Mouse (Mus musculus): ENCODE data around the gene Slit3.

The Slit3 gene

DNA sequence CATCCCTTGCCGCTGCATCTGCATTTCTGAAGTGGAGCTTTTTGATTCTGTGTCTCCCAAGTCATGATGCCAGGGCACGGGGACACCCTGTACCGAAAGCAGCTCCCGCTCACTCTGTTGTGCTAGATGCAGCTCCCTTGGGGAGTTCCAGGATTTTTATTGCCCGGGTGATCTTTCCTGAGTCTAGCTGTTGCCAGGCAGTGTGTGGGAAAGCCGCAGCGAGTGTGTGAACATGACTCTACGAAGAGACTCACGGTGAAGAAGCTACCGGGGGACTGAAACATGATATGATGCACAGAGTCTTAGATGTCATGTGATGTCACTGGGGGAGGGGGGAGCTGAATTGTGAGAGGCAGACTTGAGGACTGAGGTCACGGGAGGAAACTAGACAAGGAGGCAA, 518.4 kb downstream of the Slit3 start:
- no peak for DNase-seq

DNA sequence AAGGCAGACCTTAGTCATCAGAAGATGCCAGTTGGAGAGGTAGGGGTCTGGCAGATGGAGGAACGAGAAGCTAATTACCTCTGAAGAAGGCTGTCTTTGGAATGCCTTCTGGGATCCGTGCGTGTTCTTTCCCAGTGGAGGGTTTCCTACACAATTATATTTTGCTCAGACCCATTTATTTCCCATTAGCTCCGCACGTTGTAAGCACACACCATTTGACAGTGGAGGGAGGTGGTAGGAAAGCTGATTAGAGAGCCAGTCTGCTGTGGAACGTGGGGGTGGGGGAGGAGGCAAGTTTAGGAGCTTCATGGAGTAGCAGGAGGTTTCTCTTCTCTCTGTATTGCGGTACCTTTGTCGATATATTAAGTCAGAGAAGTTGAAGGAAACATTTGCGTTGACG, 530.3 kb downstream of the Slit3 start:
- DNase-seq: no peak

DNA sequence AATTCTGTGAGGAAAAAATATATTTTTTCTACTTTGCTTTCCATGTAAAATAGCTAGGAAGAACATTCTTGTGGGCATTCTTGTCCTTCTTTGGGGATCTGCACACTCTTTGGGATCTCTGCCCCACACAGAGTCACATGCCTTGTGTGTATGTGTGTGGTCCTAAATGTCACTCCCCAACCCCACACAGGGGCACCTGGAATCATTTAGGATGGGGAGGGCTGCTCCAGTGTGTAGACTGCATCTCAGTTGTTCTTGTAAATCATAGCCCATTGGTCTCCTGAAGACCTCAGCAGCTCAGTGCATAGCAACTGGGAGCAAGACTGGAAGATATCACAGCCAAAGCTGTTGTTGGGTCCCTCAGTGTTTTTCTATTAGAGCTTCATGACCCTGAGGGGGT, 534.8 kb downstream of the Slit3 start:
- DNase-seq: no peak

DNA sequence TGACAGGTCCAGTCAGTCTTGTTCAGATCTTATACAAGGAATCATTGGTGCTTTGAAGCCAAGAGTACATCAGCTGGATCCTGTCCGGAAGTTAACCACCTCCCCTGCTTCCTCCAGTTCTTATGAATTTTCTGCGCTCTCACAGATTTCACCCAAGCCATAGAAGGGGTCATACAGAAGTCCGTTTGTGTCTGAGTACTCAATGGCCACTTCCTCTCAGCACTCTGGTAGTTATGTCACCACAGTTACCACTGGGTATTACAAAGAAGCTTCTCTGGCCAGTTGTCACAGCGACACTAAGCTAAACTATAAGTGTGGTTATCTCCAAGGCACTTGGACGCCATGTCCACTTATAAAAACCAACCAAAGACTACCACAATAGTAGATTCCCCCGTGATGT, 536.6 kb downstream of the Slit3 start:
- DNase-seq: no peak

DNA sequence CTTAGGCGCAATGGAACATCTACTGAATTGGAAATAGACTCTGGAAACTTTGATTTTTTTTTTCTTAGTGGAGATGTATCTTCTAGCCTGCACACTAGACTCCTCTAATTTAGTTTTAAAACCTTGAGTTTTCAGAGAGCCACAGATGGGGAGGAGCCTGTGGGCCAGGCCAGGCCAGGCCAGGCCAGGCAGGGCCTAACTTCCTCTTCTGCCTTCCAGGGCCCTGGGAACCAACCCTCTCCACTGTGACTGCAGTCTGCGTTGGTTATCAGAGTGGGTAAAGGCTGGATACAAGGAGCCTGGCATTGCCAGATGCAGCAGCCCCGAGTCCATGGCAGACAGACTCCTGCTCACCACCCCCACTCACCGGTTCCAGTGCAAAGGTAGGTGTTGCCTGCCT, 539.9 kb downstream of the Slit3 start:
- no peak for DNase-seq

DNA sequence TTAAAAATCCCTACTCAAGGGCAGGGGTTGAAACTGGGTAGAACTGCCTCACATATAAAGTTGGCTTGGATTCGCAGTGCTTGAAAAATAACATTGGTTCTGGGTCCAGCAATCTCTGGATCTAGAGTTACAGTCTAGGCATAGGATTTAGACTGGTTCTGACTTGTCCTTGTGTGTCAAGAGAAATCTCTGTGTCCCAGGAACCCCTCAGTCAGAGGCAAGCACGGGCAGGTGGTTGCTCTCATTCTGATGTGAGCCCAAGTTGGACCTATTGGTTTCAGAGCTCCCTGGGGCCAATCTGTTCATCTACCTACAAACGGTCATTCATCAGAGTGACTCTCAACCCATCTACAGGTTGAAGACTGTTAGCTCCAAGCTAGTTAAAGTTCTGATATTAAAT, 541.9 kb downstream of the Slit3 start:
- DNase-seq: no peak

DNA sequence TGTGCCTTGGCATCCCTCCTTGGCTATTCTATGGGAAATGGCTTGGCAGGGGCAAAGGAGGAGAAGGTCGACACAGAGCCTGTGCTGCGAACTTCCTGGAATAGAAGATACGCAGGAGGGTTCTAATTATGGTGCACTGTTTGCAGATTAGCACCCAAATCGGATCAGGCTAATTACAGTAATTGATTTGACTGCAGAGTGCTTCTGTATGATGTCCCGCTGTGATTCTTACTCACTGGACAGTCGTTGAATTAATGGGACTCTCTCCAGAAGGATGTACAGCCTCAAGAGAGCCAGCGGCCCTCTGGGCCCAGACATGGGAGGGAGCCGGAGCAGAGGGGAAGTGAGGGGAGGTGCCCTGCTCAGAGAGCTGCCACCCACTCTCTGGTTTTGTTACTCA, 542.6 kb downstream of the Slit3 start:
- no peak for DNase-seq

DNA sequence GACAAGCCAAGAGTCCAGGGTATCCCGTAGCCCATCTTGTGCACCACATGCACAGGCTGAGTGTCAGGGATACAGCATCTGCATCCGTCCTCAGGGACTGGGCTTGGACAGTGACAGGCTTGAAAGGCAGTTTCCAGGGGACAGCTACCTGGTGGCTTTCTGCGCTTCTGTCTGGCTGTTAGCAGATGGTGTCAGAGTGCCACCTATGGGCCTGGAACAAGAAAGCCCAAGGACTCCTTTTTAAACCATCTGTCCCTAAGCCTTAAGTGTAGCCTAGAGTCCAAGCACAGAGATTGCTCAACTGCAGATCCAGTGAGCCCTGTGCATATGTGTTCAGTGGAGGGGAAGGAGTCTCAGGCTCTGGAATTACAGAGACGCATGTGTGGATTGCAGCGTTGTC, 544.0 kb downstream of the Slit3 start:
- peak; percentile 7 for DNase-seq

DNA sequence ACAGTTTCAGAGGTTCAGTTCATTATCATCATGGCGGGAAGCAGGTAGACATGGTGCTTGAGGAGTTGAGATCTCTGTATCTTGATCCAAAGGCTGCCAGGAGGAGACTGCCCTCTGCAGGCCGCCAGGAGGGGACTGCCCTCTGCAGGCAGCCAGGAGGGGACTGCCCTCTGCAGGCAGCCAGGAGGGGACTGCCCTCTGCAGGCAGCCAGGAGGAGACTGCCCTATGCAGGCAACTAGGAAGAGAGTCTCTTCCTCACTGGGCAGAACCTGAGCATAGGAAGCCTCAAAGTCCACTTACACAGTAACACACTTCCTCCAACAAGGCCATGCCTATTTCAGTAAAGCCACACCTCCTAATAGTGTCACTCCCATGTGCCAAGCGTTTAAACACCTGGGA, 546.4 kb downstream of the Slit3 start:
- peak; percentile 6 for DNase-seq

DNA sequence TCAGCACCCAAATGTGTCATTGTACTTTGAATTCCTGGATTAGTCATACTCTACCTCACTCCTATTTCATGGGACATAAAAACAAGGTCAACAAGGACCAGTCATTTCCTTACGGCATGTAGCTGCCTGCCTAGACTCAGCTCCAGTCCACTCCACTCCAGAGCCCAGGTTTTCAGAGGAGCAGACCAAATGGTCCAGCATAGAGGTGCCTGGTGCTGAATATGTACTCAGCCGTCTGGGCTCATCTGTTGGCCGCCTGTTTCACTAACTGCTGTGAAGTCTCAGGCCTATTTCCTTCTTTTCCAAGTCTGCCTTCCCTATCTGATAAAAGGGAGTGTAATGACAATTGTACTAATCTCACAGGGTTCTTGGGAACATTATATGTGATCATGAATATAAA, 547.1 kb downstream of the Slit3 start:
- no peak for DNase-seq

DNA sequence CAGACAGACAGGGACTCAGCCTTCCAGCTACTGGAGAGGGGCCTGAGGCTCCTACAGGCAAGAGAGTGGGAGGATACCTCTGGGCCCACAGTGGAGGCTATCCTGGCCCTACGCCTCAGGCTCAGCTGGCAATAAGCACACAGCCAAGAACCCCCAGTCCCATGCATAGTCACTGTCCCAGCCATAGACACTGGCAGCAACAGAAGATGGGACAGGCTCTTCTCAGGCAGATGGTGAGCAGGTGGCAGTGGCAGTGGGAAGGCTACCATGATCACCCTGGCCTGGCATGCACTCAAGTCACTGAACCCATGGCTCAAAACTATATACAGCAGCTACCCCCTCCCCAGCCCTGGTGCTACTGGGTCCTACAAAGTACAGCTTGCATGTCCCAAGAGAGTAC, 547.7 kb downstream of the Slit3 start:
- no peak for DNase-seq

DNA sequence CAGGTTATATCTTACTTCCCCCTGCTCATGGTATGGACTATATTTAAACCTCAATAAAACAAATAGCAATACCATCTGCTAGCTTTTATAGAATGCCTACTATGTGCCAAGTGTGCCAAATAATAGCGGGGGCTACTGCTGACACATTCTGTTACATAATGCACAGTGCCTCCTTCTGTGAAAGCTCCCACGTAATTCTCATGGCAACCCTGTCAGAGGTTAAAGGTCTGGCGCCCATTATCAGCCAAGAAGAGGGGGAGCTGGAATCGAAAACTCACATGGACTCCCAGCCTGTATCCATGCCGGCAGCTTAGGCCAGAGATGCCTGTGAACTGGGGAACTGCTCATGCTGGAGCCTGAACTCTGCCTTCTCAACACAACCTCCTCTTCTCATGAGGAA, 548.5 kb downstream of the Slit3 start:
- DNase-seq: no peak

DNA sequence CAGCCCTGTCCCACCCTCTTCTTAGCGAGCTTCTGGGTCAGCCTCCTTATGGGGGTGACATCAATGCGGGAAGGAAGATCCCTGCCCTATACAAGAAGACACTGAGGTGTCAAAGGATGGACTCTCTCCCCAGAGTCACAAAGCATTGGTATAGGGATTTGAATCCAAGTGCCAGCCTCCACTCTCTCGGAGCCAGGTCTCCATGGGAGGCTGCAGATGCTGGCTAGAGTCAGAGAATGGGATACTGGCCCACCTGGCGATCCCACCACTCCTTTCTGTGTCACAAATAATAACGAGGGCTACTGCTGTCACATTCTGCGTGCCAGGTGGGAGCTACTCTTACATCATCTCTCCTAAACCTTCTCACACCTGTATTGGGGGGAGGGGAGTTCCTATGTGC, 549.2 kb downstream of the Slit3 start:
- DNase-seq: no peak

DNA sequence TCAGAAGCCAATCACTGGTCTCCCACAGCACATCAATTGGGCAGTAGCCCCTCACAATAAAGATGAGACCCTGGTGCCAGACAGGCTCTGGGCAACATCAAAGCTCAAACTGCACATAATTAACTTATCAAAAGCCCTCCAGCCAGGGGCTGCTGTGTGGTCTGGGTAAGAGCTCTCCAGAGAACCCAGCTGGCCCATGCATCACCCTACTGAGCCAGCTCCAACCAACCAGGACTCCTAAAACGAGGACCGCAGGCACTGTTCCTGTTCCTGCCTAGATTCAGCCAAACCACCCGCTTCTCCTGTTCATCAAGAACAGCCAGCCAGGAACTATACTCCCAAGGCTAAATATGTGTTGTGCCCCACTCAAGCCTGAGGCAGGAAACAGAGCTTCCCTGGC, 549.7 kb downstream of the Slit3 start:
- no peak for DNase-seq

DNA sequence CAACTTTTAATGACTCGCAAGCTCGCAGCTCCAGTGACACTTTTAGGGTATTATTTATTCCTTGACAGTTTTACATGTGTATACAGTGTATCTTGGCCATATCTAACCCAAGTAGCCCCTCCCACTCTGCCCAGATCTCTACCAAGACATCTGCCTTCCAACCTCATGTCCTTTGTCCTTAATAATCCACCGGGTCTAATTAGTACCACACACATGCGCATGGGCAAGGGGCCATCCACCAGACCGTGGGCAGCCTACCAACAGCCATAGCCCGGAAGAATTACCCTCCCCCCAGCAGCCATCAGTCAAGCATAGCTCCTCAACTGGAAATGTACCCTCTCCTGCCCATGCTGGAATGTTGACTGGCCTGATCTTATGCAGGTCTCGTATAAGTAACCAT, 552.0 kb downstream of the Slit3 start:
- DNase-seq: no peak

DNA sequence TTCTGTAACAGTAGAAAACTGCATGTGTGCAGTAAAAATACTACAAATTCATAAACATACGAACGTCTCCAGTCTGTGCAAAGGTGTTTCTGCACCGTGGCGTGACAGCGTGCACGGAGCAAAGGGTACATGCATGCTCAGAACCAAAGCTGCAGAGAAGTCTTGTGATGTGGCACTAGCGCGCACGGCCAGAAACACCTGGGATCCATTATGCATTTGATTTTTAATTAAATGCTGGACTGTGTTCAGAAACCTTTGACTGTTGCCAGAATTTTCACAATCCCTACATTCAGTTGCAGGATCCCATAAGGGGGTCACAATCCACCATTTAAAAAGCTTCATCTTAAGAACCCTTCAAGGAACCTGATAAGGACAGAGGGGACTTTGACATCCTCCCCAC, 553.2 kb downstream of the Slit3 start:
- DNase-seq: no peak

DNA sequence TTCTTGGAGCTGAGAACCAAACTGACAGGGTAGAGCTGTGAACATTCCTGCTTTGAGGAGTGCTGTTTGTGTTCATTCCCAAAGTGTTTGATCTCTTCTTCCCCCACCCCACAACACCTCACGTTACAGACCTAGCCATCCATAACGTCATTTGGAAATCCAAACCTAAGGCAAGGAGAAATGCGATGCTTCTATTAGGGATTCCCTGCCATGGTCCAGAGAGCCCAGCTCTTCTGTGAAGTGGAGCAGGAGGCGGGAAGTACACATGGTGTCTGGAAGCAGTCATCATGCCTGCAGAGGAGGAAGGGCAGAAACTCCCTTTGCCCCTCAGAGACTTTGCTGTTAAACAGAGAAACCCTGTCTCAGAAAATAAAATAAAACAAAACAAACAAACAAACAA, 555.7 kb downstream of the Slit3 start:
- DNase-seq: no peak

DNA sequence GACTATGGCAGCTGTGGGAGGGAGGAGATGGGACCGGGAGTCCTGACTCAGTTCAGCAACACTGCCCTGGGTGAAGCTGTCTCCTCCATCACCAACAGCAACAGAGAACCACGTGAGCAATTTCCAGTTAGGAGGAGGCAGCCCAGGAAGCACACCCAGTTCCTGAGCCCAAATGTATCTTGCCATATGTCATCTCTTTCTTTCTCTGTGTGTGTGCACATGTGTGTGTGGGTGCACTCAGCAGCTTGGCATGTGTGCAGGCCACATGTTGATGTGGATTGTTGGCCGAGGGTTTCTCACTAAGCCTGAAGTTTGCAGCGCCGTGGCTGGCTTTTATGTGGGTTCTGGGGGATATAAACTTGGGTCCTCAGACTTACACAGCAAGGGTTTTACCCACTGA, 559.0 kb downstream of the Slit3 start:
- no peak for DNase-seq

DNA sequence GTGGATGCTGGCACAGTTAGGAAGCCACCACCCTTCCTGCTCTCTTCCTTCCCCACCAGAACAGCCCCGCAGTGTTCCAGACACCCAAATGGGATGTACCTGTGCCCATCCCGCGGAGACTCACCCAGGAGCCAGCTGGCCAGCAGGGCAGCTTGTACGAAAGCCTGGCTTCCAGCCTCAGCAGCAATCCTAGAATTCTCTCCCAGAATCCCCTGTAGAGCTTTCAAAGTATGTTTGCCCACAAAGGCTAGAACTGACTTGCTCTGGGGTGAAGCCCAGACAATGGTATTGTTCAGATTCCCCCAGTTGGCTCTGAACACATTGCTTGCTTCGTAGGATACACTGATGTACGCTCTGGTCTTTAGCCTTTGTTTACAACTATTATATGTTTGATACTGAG, 566.3 kb downstream of the Slit3 start:
- peak; percentile 41 for DNase-seq

DNA sequence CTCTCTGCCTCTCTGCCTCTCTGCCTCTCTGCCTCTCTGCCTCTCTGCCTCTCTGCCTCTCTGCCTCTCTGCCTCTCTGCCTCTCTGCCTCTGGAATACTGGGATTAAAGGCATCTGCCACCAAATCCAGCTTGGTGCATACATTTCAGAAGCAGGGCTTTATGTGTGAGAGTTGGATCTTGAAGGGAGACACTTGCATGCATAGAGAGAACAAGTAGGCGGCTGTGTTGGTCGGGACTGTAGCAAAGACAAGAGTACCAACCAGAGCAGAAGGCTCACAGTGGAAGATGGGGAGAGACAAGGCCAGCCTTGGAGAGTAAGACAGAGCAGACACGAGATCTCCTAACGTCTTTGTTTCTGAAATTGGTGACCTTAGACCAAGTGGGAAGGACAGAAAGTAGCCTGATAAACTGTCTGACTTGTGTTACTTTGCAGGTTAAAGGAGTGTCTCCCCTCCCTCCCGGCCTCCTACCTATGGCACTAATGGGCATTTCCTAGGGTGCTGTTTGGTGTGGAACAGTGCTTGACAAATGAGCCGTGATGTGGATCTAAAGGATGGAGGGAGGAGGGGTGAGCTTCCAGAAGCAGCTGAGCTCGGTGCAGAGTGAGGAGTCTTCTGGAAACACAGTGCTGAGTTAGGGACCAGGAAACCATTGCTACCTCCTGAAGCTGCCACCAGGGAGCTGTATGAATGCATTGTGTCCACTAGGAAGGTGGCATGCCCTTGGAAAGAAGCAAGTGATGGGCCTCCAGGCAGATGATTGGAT, 569.7 kb downstream of the Slit3 start:
- no peak for DNase-seq

DNA sequence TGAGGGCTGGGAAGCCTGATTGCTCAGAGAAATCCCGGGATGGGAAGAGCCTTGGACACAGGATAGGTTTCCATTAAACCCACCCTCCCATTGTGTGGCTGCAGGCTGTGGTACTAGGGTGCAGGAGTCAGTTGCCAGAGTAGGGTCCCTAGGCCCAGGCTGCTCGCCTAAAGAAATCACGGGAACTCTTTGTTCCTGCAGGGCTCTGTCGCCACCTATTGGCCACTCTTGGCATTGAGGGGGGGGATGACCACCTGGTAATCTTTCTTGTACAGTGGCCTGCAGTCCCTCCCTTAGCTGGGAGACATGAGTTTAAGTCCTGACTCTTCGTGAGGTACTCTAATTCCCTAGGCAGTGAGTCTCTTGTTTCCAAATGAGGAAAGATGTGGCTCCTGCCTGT, 572.1 kb downstream of the Slit3 start:
- peak; percentile 57 for DNase-seq

DNA sequence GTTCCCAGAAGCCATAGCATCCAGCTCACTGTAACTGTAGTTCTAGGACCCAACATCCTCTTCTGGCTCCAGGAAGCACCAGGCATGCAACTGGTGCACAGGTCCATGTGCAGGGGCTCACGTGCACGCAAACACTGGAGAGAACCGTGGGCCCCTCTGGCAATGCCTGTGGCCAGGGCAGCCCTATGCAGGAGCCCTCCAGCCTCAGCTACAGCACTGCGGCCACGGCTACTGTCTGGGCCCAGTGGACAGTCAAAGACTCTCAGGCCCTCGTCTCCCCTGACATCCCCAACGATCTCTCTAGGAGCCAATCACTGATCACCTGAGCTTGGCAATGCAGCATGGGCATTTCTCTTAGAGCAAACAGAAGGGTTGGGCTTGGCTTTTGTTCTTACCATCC, 572.6 kb downstream of the Slit3 start:
- no peak for DNase-seq

DNA sequence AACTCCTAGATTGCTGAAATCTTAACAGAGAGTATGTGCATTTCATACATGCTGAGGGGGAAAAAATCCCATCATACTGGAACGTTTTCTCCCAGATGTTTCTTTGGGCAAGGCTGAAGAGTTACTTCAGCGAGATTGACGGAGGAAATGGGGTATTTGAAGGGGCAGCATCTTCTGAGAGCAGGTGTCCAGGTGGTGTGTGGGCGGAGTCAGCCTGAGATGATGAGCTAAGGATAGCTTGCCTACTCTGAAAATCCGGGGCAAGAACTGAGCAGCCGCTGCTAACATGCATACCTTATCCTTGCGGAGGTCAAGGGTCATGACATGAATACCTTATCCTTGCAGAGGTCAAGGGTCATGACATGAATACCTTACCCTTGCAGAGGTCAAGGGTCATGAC, 576.5 kb downstream of the Slit3 start:
- no peak for DNase-seq

DNA sequence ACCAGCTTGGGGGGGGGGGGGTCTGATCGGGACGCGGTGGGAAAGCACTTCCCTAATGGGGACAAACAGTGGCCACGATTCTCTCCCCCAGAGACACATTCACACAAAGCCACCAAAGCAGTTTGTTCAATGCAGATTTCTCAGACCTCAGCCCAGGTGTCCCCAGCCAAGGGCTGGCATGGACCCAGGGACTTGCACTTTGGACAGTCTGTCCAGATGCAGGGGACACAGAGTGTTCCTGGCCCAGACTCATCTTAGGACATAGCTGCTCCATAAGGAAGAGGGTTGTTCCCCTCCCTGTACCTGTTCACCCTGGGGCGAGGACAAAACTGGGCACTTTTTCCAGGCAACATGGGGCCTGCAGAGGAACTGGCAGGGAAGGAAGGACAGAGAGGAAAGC, 577.9 kb downstream of the Slit3 start:
- DNase-seq: no peak

DNA sequence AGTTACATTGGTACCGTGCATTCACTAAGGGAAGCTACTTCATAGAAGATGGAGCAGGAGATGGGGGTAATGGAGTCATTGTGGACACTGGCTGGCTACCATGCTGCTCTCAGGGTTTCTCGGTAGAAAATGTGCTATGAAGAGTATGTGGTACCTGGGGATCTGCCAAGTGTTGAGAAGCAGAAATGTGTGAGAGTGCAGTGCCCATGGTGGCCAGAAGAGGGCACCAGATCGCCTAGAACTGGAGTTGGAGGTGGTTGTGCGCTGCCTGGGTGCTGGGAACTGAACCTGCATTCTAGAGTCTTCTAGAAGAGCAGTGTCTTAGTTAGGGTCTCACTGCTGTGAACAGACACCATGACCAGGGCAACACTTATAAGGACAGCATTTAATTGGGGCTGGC, 582.4 kb downstream of the Slit3 start:
- DNase-seq: peak; percentile 7

DNA sequence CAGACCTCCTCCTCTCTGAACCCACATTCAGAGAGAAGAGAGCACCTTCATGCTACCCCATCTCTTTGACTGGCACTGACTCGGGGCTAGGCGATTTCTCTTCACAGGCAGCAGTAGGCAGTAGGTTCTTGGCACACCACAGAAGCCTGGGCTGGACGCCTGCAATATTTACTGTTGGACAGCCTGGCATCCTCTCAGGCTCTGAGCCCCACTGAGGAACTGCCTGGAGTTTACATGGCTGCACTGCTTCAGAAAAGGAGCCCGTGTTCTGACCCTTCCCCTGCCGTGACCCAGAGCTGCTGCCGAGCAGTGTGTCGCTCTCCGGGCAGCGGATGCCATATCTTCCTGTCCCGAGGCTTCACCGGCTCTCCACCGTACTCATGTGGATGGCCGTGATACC, 583.4 kb downstream of the Slit3 start:
- no peak for DNase-seq
